Mouse (Mus musculus) bone marrow macrophage, adult 2 months (primary cell): ENCODE measurements around the gene Zkscan2. TPM values are rescaled to one million over a fixed set of nuclear protein-coding genes. Genes with fewer than 3 reads are reported as not detected.

Source experiments
- H3K27ac ChIP-seq: 2 replicates; pipeline ENCODE4 v1.5.1; 2012; ENCODE audit warnings: low read depth, low read length; ENCODE audit not compliant: insufficient read depth
- H3K4me1 ChIP-seq: 2 replicates; pipeline ENCODE4 v1.6.1; 2012; ENCODE audit warnings: low read length; ENCODE audit not compliant: control insufficient read depth, insufficient read depth
- H3K4me3 ChIP-seq: 2 replicates; pipeline ENCODE4 v1.5.1; 2012; ENCODE audit warnings: mild to moderate bottlenecking, low read length, moderate library complexity; ENCODE audit not compliant: insufficient read depth
- CTCF ChIP-seq: IDR thresholded peaks from 2 replicates; pipeline ENCODE4 v1.5.1; 2012; ENCODE audit warnings: low read depth, mild to moderate bottlenecking, low read length, moderate library complexity
- POLR2A ChIP-seq: IDR thresholded peaks from 2 replicates; pipeline ENCODE4 v1.6.1; 2012; ENCODE audit warnings: mild to moderate bottlenecking, low read depth, low read length, borderline replicate concordance
- polyA plus RNA-seq: library from polyadenylated mRNA; stranded (reverse); fragments of >200 nt; gene quantifications from 2 replicates; pipeline ENCODE4 v1.2.4, GENCODE M21; 2012; ENCODE audit not compliant: missing spikeins, insufficient read depth, insufficient read length

Gene Zkscan2
- polyA plus RNA-seq, 1 experiment = 0.07 TPM

- H3K4me1 ChIP-seq = peaks cover 12% of the 10 kb centered on the region
- TF ChIP-seq POLR2A = no peak
- TF ChIP-seq CTCF = peak; percentile 94
- H3K4me3 ChIP-seq = no peak overlapping the region
- no peak overlapping the region for H3K27ac ChIP-seq
Measured at GRCm38 (mm10) chr7:123465692-123466387, 34.4 kb downstream of the Zkscan2 start.

GRCm38 (mm10) chr7:123463569-123463968 is 36.7 kb downstream of the Zkscan2 start:
- H3K4me3 ChIP-seq = no peak overlapping the region
- no peak overlapping the region for H3K27ac ChIP-seq
- peaks cover 15% of the 10 kb centered on the region for H3K4me1 ChIP-seq
- TF ChIP-seq CTCF (no peak), POLR2A (no peak)

GRCm38 (mm10) chr7:123462070-123462501 is 38.2 kb downstream of the Zkscan2 start, which contains the start of gene Aqp8:
Gene Aqp8 (plus strand): TSS chr7:123462291.
- Histone ChIP-seq H3K4me3 (no peak within 1 kb of the TSS), H3K27ac (no peak within 1 kb of the TSS), H3K4me1 (peaks cover 15% of the 10 kb centered on the region)
- TF ChIP-seq POLR2A (no peak), CTCF (no peak)

- Histone ChIP-seq H3K4me1 (peaks cover 15% of the 10 kb centered on the region), H3K27ac (no peak overlapping the region), H3K4me3 (no peak overlapping the region)
- TF ChIP-seq CTCF (no peak), POLR2A (no peak)
Measured at GRCm38 (mm10) chr7:123461316-123461715, 38.9 kb downstream of the Zkscan2 start.

GRCm38 (mm10) chr7:123459247-123459646 is 41.0 kb downstream of the Zkscan2 start:
- no peak for TF ChIP-seq CTCF
- no peak for TF ChIP-seq POLR2A
- no peak overlapping the region for H3K27ac ChIP-seq
- H3K4me3 ChIP-seq = no peak overlapping the region
- H3K4me1 ChIP-seq = peaks cover 24% of the 10 kb centered on the region

GRCm38 (mm10) chr7:123458309-123458708 is 41.9 kb downstream of the Zkscan2 start:
- TF ChIP-seq POLR2A = no peak
- TF ChIP-seq CTCF = no peak
- Histone ChIP-seq H3K4me3 (no peak overlapping the region), H3K27ac (no peak overlapping the region), H3K4me1 (peaks cover 24% of the 10 kb centered on the region)

GRCm38 (mm10) chr7:123455088-123455487 is 45.2 kb downstream of the Zkscan2 start:
- TF ChIP-seq POLR2A (no peak), CTCF (no peak)
- H3K27ac ChIP-seq = no peak overlapping the region
- H3K4me3 ChIP-seq = no peak overlapping the region
- H3K4me1 ChIP-seq = peaks cover 13% of the 10 kb centered on the region

- no peak overlapping the region for H3K27ac ChIP-seq
- TF ChIP-seq CTCF (no peak), POLR2A (no peak)
Measured at GRCm38 (mm10) chr7:123453066-123453465, 47.2 kb downstream of the Zkscan2 start.

GRCm38 (mm10) chr7:123452551-123452950 is 47.7 kb downstream of the Zkscan2 start:
- Histone ChIP-seq H3K4me1 (peaks cover 10% of the 10 kb centered on the region), H3K4me3 (no peak overlapping the region), H3K27ac (no peak overlapping the region)
- TF ChIP-seq CTCF = no peak
- TF ChIP-seq POLR2A = no peak

More at GRCm38 (mm10) chr7:123453066-123453465, 47.2 kb downstream of the Zkscan2 start:
- Histone ChIP-seq H3K4me1 (peaks cover 10% of the 10 kb centered on the region), H3K4me3 (no peak overlapping the region)

GRCm38 (mm10) chr7:123450515-123450914 is 49.7 kb downstream of the Zkscan2 start:
- Histone ChIP-seq H3K4me1 (peaks cover 10% of the 10 kb centered on the region), H3K27ac (no peak overlapping the region), H3K4me3 (no peak overlapping the region)
- TF ChIP-seq POLR2A (no peak), CTCF (no peak)
